Mouse (Mus musculus) heart, adult 8-10 months (tissue): ENCODE data around the gene Slc27a1. TPM values are rescaled to one million over a fixed set of nuclear protein-coding genes. Genes with fewer than 3 reads are reported as not detected.

Source experiments
- DNase-seq: peaks from one replicate; pipeline ENCODE4 v3.0.0; 2022; ENCODE audit warnings: low spot score
- total RNA-seq, 4 experiments: library from RNA; stranded (reverse); gene quantifications; 2 replicates each; pipeline ENCODE4 v1.2.4; 2022

Gene Slc27a1
- total RNA-seq, 4 experiments from 2014 or later: 192 to 237 (median 204) TPM

DNA sequence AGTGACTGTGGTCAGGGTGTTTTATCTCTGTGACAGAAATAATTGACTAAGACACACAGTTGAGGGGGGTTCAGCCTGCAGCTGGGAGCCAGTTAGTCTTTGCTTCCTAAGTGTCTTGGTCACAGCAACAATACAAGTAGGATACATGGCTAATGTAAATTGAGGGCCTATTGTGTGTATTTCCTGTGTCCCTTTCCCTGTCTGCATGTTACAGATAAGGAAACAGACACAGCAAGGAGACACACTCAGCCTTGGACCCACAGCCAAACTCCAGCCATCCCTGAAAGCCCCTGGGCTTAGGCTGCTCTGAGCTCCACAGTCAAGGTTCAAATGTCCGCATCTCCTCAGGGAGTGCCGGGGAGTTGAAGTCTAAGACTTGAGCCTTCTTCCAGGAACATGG is 14.0 kb upstream of the Slc27a1 start:
- DNase-seq: no peak

DNA sequence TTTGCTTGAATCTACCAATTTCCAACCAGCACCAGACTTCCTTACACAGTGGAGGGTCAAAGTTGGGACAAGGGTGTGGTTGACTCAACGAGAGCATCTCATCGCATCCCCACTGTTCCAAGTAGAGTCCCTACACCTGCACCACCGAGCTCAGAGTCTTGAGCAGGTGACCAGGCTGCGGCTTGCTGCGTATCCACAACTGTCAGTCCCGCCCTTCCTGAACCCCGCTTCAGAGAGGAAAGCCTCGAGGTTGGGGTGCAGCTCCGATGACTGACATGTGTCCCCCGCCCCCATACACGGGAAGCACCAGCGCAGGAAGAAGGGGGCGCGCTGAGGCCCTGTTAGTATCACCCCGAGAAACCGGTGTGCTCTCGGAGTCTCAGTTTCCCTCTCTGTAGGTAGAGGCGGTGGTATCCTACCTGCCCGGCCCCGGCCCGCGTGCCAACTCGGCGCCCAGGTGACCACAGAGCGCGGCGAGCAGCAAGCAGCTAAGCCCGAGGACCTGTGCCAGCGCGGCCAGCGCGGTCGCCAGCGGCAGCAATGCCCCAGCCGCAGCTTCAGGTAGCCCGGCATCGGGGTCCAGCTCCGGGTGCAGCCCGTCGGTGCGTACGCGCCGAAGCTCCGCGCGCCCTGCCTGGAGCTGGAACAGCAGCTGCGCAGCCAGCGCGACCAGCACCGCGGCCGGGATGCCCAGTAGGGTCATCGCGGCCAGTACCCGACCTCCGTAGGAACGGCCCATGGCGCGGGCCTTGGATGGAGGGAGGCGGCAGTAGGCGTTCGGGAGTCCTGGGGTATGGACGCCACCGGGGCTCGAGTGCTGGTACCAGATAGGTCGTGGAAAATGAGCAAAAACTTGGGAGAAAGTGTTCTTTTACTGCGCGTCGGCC is 10.4 kb upstream of the Slc27a1 start, which contains the start of gene Tmem221:
Gene Tmem221 (minus strand): TSS at position 801 of the 887 bp plus-strand sequence.
- DNase-seq: no peak

DNA sequence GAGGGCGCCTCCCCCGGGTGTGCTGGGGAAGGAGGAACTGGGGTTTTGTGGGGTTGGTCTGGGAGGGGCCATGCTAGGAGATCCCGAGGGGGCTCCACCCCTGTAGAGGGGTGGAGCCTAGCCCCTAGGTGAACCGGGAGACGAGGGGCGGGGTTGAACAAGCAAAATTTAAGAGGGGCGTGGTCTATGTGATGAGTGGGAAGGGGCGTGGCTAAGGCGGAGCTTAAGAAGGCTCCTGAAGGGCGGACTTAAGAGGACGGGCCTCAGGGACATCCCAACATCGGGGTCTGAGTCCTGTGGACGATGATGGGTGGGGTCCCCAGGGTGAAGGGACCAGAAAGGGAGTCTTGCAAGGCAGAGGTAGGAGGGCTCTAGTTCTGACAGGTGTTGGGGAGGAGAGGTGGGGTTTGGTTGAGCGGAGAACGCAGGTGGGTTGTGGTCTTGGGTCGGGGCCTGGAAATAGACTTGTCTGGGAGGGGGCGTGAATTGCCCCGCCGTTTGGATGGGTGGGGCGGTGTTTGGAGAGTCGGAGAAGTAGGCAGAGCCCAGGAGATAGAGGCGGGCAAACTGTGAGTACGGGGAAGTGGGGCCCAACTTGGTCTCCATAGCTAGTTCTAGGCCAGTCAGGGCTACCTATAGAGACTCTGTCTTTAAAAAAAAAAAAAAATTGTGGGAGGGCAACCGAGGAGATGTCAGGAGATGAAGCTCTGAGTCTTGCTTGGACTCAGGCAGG is 9.6 kb upstream of the Slc27a1 start:
- DNase-seq: no peak

DNA sequence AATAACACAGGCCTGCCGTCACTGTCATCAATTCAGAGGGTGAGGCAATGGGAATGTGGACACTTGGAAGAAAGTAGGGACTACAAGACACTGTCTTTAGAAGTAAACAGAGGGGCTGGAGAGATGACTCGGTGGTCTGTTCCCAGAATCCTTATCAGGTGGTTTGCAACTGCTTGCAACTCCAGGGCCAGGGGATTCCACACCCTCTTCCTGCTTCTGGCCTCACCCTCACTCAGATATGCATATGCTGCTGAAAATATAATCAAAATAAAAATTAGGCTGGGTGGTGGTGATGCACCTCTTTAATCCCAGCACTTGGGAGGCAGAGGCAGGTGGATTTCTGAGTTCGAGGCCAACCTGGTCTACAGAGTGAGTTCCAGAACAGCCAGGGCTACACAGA is 8.6 kb upstream of the Slc27a1 start:
- DNase-seq: no peak

DNA sequence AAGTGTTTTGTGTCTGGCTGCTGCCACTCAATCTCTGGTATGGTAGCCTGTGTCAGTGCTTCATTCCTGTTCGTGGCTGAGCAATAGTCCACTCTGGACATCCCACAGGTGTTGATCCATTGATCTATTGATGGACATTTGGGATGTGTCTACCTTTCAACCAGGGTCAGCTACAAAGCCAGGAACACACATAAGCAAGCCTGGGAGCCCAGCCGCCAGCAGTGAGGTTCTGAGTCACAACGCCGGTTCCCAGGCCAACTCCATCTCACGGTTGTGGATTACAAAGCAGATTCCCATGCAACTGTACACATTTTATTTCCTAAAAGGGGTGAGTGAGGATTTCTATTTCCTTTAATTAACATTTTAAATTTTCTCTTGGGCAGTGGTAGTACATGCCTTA is 7.9 kb upstream of the Slc27a1 start:
- no peak for DNase-seq

DNA sequence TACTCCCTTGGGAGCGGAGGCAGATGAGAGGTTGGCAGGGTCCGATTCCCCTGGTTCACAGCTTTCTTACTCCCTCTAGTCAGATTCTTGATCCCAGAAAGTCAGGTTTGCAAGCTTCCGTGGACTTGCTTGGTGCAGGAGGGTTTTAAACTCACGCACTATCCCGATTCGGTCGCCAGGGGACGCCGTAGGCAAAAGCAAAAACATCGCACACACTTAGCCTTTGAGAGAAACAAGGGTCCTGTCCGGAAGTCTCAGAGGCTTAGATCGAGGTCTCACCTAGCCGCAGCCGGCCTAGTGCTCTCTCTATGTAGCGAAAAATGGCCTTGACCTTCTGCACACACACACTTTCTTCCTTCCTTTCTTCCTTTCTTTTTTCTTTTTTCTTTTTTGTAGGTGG is 7.3 kb upstream of the Slc27a1 start:
- DNase-seq: no peak

DNA sequence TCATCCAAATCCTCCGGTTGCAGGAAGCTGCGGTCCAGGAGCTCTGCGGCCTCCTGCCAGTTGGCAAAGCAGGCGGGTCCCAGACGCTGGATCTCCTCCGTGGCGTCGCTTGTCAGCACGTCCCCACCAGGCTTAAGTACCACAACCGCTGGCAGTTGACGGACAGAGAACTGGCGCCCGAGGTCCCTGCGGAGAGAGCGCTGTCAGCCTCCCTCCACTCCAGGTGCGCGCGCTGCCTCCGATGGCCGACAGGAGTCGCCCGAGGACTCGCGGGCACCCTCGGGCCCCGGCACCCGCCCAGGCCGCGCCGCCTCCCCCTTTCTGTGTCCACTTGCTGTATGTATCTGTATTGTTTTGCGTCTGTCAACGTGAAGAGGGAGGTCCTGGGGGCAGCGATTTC is 5.9 kb upstream of the Slc27a1 start:
- DNase-seq: peak; percentile 71

DNA sequence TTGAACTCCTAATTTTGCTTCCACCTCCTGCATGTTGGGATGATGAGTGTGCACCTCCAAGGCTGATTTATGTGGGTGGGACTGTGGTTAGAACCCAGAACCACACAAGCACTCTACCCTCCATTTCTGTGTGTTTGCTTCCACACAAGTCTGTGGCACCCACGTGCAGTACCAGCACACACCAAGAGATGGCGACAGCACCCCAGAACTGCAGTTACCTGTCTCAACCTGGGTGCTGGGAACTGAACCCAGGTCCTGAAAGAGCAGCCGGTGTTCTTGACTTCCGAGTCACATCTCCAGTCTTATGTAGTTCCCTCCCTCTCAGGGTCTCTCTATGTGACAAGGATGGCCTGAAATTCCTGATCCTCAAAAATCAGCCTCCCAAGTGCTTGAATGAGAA is 4.7 kb upstream of the Slc27a1 start:
- DNase-seq: no peak

DNA sequence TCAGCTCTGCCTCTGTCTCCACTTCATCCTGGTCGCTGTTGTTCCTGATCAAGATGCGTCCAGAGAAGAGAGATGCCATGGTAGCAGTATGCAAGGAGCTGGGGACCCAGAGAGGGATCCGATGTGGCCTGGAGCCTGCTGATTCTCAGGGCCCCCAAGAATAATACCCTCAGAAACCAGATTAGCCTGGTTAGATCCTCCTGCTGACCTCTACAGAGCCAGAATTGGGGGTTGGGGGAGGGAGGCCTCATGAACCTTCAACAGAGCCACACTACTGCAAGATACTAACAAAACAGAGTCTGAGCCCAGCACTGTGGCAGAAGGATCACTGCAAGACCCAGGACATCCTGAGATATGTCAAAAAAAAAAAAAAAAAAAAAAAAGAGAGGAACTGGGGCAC is 2.2 kb upstream of the Slc27a1 start, which contains the start of gene Nxnl1:
Gene Nxnl1 (minus strand): TSS at position 101 of the 400 bp plus-strand sequence.
- DNase-seq: no peak

DNA sequence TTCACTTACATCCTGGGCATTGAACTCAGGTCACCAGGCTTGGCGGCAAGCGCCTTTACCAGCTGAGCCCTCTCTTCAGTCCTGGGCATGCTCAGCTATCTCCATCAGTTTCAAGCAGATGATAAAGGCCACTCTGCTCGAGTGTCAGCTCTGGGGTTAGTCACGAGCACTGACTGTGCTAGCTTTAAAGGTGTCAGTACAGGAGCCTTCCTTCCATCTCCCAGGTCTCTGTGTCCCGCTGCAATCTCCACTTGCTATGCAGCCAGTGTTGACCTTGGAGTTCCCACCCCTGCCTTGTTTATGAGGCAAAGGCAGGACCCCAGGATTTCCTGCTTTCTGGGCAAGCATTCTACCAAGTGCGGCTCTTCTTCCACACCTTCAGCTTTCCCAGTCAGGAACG is 1.1 kb upstream of the Slc27a1 start:
- no peak for DNase-seq

DNA sequence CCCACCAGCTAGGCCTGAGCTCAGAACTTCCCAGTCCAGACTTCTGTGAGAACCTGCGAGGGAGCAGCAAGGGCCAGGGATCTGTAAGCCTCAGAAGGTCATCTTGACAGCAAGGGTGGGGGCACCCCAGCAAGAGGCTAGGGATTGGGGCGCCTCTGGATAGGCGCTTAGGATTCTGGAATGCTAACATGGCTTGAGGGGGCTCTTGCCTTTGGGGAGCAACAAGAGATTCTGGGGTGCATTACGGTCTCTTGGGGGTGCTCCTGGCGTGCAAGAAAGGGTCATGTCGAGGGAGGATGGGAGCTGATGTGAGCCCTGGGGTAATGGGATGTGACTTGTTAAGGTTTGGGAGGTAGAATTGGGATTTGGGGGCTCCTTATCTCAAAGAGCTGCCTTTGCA is 259 bp downstream of the Slc27a1 start:
- DNase-seq: no peak

DNA sequence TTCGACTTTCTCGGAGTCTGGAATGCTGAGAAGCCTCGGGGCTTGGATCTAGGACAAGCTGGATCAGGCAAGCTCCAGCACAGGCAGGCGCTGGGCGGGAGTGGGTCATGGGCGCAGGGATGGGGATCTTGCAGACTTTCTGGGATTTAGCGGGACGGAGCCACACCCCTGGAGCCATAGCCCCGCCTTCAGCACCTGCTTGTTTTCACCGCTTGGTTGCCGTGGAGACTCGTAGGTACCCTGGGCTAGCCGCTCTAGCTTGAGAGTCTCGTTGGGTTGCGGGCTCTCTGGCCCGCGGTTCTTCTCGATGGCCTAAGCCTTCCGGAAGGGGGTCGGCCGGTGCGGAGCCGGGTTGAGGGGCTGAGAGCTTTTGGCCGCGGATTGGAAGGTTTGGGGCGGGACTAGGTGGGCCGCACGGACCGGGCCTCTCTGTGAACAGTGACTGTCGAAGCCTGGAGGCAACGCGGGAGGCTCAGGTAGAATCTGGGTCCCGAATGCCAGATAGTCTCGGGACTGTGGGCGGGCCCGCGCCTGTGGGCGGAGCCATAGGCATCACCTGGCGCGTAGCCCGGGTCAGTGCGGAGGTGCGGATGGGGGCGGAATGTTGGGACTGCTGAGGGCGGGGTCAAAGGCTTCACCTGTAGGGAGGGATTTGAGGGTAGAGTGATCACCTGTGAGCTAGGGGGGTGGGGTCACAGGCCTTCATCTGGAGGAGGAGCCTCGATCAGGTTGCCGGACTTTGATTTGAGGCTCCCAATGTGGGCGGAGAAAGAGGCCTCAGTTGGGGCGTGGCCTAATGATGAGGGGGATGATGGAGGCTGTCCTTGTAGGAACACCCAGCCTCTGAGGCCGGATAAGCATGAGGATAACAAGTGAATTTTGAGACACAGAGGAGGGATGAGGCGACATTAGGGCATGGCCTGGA is 946 bp downstream of the Slc27a1 start:
- peak; percentile 78 for DNase-seq

DNA sequence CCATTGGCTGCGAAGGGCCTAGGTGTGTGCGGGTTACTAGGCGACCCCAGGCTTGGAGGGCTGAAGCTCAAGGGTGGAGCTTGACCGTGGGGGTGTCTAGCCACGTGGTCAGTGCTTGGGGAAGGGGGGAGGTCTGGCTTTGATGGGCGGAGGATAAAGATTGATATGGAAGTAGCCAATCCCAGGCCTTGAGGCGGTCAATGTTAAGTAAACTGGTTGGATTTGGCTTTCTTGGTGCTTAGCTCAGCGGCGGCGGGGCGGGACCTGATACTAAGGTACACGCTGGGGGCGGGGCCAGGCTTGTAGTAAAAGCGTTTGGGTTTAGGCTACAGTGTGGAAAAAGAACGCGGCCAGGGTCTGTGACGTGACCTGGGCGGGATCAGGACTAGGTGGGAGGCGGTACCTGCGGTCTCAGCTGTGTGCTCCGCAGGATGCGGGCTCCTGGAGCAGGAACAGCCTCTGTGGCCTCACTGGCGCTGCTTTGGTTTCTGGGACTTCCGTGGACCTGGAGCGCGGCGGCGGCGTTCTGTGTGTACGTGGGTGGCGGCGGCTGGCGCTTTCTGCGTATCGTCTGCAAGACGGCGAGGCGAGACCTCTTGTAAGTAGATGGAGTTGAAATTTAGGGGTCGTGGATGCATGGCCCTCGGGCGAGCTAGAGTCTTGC is 1.7 kb downstream of the Slc27a1 start:
- peak; percentile 82 for DNase-seq

DNA sequence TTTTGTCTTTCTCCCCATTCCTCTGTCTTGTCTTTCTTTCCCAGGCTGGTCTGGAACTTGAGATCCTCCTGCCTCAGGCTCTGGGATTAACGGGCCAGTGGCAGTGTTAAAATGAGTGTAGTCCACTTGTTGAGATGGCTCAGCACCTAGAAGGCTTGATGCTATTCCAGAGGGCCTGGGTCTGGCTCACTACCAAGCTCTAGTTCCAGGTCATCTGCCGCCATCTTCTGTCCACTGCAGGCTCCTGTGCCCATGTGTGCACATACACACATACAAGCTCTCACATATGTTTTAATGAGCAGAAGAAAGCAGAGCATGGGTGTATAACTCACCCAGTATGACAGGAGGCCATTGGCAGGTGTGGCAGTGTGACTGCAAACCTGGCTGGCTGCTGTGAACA is 3.4 kb downstream of the Slc27a1 start:
- no peak for DNase-seq

DNA sequence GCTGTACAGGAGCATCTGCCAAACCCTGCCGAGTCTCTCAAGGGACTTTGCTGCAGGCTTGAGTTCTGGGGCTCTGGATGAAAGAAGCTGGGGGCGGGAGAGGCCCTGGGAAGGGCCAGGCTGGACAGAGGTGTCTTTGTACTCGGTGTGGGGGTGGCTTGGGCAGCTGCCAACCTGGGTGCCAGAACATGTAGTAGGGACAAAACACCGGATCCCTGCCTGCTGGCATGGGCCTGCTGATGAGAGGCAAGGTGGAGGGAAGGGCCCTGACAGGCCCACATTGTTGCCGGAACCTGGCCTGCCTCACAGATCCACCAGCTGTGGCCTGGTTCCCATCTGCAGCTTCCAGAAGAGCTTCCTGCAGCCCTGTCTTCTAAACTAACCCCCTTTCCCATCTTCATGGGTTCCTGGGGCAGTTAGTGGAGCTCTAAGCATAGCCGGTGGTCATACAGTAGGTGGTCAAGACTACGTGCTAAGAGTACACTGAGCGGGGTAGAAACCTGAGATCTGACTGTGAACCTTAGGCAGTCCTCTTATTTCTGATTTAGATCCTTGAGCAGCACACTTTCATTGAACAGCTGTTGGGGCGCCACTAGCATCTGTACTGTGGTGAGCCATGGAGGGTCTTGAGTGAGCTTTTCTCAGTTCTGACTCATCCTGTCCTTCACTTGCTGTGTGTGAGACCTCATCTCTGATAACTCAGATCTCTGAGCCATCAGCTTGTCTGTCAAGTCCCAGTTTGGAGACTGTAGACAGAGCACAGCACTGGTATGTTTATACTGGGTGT is 4.4 kb downstream of the Slc27a1 start:
- peak; percentile 63 for DNase-seq

DNA sequence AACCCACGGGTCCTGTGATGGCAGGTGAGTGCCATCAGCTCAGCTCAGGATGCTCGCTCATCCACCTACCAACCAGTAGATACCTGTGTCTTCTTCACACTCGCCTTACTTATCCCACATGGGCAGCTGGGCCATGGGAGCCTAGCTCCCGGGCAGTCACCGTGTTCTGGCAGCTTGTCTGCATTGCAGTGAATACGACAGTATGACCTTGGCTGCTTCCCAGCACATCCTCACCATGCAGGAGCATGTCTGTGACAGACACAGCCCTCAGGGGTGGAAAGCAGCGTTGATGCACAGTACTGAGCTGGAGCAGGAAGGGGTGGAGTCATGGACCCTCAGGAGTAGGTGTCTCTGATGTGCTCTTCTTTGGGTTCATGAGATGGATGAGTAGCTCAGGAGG is 5.7 kb downstream of the Slc27a1 start:
- DNase-seq: no peak

DNA sequence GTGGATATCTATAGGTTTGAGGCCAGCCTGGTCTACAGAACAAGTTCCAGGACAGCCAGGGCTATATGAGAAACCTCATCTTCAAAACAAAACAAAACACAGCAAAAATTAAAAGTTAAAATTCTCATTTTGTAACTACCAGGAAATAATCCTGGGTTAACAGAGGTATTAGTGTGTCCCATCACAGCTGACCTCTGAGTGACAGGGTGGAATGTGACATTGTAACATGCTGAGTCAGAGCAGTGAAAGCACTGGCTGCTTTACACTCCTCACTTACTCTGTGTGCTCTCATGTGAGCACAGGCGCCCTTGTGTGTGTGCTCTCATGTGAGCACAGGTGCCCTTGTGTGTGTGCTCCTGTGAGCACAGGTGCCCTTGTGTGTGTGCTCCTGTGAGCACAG is 6.3 kb downstream of the Slc27a1 start:
- no peak for DNase-seq

DNA sequence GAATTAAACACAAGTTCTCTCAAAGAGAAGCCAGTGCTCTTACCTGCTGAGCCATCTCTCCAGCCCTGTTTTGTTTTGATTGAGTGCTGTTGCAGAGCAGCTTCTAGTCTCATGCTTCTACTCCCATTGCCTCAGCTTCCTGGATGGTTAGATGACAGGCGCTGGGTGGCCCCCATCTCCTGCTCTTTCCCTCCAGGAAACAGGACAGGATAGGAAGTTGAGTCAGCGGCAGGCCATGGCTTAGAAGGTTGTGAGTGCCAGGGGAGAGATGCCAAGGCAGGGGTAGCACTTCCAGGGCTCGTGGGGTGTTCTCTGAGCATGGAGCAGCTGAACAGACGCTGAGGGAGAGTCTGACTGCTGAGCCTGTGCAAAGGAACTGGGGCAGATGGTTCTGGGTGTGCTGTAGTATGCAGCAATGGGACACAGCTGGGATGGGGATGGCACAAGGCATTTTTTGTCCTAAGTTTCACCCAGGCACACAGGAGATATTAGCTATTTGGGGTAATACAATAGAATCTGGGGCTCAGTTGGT is 9.2 kb downstream of the Slc27a1 start:
- DNase-seq: no peak

DNA sequence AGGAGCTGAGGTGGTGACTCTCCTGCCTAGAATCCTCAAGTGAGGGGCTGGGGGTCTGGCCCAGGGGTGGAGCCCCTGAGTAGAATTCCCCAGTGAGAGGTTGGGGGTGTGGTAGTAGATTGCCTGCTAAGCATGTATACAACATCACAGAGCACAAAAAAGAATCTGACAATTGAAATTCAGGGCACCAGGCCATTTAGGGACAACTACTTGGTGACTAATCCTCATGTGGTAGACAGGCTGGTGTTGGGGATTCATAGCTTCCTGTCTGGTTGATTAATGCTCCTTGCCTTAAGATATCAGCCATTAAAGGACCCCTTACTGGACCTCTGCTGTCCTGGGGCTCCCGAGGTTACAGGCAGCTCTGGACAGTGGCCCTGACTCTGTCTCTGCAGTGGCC is 10.3 kb downstream of the Slc27a1 start:
- no peak for DNase-seq

DNA sequence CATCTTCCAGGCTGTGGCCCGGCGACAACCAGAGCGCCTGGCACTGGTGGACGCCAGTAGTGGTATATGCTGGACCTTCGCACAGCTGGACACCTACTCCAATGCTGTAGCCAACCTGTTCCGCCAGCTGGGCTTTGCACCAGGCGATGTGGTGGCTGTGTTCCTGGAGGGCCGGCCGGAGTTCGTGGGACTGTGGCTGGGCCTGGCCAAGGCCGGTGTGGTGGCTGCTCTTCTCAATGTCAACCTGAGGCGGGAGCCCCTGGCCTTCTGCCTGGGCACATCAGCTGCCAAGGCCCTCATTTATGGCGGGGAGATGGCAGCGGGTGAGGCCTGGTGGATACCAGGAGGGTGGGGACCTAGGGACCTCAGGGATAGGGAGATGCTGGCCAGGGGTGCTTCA is 10.8 kb downstream of the Slc27a1 start:
- DNase-seq: no peak
